Mouse (Mus musculus) limb, embryonic 14.5 days (tissue): ENCODE data around the gene Atp8b5. TPM values are rescaled to one million over a fixed set of nuclear protein-coding genes. Genes with fewer than 3 reads are reported as not detected.

ENCODE experiments used
- ATAC-seq: fragments of 200-750 bp; cut with Nextera tagmentation; 2 replicates; pipeline ENCODE4 v1.8.0; 2017; ENCODE audit warnings: low read depth, moderate number of reproducible peaks, moderate TSS enrichment; ENCODE audit not compliant: low FRiP score
- DNase-seq: peaks from one replicate; pipeline ENCODE4 v3.0.0-alpha.2; 2015; ENCODE audit warnings: low spot score
- H3K27ac ChIP-seq: fragments of 300-500 bp; sonication (generic); replicated peaks from 2 replicates; pipeline ENCODE4 v1.5.1; 2014; ENCODE audit warnings: low read depth, mild to moderate bottlenecking, low read length, moderate library complexity, mixed read lengths
- H3K27me3 ChIP-seq: fragments of 300-500 bp; sonication (generic); 2 replicates; pipeline ENCODE4 v1.6.1; 2014; ENCODE audit warnings: low read length, mixed read lengths; ENCODE audit not compliant: control insufficient read depth, insufficient read depth
- H3K36me3 ChIP-seq: fragments of 300-500 bp; sonication (generic); 2 replicates; pipeline ENCODE4 v1.6.1; 2014; ENCODE audit warnings: mild to moderate bottlenecking, low read length, moderate library complexity, mixed read lengths; ENCODE audit not compliant: control insufficient read depth, insufficient read depth
- H3K4me1 ChIP-seq: fragments of 300-500 bp; sonication (generic); 2 replicates; pipeline ENCODE4 v1.6.1; 2014; ENCODE audit warnings: antibody characterized with exemption, low read length, mixed read lengths; ENCODE audit not compliant: control insufficient read depth, insufficient read depth
- H3K4me2 ChIP-seq: fragments of 300-500 bp; sonication (generic); replicated peaks from 2 replicates; pipeline ENCODE4 v1.6.1; 2014; ENCODE audit warnings: low read depth, mild to moderate bottlenecking, low read length, moderate library complexity; ENCODE audit not compliant: severe bottlenecking
- H3K4me3 ChIP-seq: fragments of 300-500 bp; sonication (generic); replicated peaks from 2 replicates; pipeline ENCODE4 v1.5.1; 2014; ENCODE audit warnings: low read length
- H3K9ac ChIP-seq: fragments of 300-500 bp; sonication (generic); 2 replicates; pipeline ENCODE4 v1.6.1; 2014; ENCODE audit warnings: mild to moderate bottlenecking, low read depth, low read length, moderate library complexity; ENCODE audit not compliant: severe bottlenecking
- H3K9me3 ChIP-seq: fragments of 300-500 bp; sonication (generic); 2 replicates; pipeline ENCODE4 v1.6.1; 2016; ENCODE audit warnings: low read length; ENCODE audit not compliant: control insufficient read depth
- POLR2A ChIP-seq: fragments of 200-500 bp; IDR thresholded peaks from 2 replicates; pipeline ENCODE4 v1.8.0; 2012; ENCODE audit warnings: inconsistent platforms, mild to moderate bottlenecking, moderate library complexity, borderline replicate concordance; ENCODE audit not compliant: insufficient read depth, insufficient read length; ENCODE audit errors: extremely low read depth
- WGBS: fragments of 180-500 bp; shearing (Covaris S2); extraction: QIAGEN DNeasy Blood & Tissue Kit; methylation state at CpG from one replicate; pipeline ENCODE4 v1.1.7; 2014; 5-methylcytosine and 5-hydroxymethylcytosine counted together
- polyA plus RNA-seq, 2 experiments: library from polyadenylated mRNA; depleted of rRNA in 1 of 2; stranded (reverse) in 1 of 2; unstranded in 1 of 2; fragments of >200 nt; fragmentation: Nextera tagmentation in 1 of 2; extraction: Ambion mirVana in 1 of 2; gene quantifications; 2 replicates each; pipeline versions ENCODE4 v1.2.1 to v1.2.3; 2012 to 2014

The Atp8b5 gene
- polyA plus RNA-seq, 2 experiments: 0.52 to 1.3 TPM

DNA sequence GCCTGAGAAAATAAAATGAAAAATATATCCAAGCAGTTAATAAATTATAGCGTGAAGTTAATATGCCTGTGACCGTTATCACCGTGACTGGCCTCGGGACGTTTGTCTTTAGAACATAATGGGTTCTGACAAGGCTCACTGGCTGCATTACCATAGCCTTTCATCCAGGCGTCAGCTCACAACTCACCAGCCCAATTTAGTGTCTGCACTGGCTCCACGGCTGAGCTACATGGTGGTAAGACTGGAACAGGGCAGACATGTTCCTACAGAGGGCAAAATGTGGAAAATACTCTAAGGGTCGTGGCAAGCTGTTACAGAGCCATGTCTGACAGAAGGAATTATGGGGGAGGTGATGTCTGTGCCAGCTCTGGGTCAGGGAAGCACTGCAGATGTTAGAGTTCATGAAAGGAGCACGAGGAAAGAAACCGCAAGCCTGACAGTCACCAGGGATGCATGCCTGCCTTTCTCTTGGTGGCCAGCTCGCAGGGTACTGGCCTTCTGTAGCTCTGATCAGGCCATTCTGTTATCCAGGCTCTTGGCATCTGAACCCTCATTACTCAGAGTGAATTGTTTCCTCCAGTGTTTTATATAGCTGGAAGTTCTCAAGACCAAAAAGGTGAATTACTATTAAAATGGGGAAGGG, 42.9 kb downstream of the Atp8b5 start:
- H3K9me3 ChIP-seq: no peaks in the 10 kb centered on the region
- H3K36me3 ChIP-seq: no peaks in the 10 kb centered on the region
- TF ChIP-seq POLR2A: no peak
- no peak overlapping the region for H3K4me3 ChIP-seq
- 35% methylated on average over 11 of the region's 11 CpGs for WGBS
- ATAC-seq (no peak), DNase-seq (no peak)
- no peaks in the 10 kb centered on the region for H3K4me1 ChIP-seq
- H3K27me3 ChIP-seq: no peaks in the 10 kb centered on the region
- H3K4me2 ChIP-seq: no peak overlapping the region
- no peak overlapping the region for H3K9ac ChIP-seq
- H3K27ac ChIP-seq: no peak overlapping the region

DNA sequence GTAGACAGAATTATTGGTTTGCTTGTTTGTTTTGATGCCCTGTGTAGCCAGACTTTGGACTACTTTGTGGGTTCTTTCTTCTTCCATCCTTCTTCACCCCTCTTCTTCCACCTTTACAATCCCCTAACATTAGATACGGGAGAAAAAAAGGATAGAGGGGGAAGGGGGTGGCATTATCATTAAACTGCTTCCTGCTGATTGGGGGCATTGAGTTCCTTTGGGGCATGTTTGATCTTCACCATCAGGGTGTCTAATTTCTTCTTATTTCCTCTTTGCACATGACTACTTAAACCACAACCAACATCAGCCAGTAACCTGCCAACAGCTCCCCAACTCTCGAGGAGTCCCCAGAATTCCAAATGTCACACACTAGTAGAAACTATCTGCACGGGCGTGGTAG, 54.6 kb downstream of the Atp8b5 start:
- Histone ChIP-seq H3K9me3 (no peaks in the 10 kb centered on the region), H3K27ac (no peak overlapping the region), H3K27me3 (no peaks in the 10 kb centered on the region), H3K9ac (no peak overlapping the region), H3K4me2 (no peak overlapping the region), H3K4me3 (no peak overlapping the region), H3K4me1 (no peaks in the 10 kb centered on the region), H3K36me3 (no peaks in the 10 kb centered on the region)
- TF ChIP-seq POLR2A: no peak
- no peak for DNase-seq
- no peak for ATAC-seq
- WGBS: 78% methylated on average over 4 of the region's 4 CpGs

DNA sequence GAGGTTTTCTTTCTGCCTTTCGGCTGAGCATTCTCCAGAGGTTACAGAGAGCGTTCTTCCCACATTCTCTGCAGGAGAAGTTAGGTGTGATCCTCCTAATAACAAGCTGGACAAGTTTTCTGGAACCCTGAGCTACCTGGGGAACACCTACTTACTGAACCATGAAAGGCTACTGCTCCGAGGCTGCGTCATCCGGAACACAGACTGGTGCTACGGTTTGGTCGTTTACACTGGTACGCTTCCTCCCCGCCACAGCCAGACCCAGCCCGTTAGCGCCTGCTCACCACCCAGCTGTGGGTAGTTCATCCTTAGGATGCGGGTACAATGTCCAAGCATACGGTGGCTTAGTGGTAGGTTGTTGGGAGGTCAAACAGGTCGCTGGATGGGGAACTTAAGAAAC, 55.4 kb downstream of the Atp8b5 start:
- TF ChIP-seq POLR2A: no peak
- Histone ChIP-seq H3K27me3 (no peaks in the 10 kb centered on the region), H3K4me1 (no peaks in the 10 kb centered on the region), H3K27ac (no peak overlapping the region), H3K9ac (no peak overlapping the region), H3K9me3 (no peaks in the 10 kb centered on the region), H3K4me2 (no peak overlapping the region), H3K4me3 (no peak overlapping the region), H3K36me3 (no peaks in the 10 kb centered on the region)
- DNase-seq: no peak
- ATAC-seq: no peak
- WGBS: 86% methylated on average over 14 of the region's 14 CpGs

DNA sequence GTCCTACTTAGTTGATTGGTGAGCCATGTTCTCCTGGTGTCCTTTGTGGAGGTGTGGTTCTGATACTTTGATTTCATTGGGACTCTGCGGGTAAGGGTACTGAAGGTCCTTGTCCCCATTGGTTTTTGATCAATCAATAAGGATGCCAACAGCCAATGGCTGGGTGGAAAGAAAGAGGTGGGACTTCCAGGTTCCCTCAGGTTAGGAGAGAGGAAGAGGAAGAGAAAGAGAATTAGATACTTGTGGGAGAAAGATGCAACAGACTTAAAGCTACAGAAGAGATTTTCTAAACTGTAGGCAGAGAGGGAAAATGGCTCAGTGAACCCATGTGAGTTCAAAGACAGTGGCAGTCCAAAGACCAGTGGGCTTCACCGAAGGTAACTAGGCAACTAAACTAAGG, 60.2 kb downstream of the Atp8b5 start:
- DNase-seq: no peak
- Histone ChIP-seq H3K27me3 (no peaks in the 10 kb centered on the region), H3K36me3 (no peaks in the 10 kb centered on the region), H3K4me3 (no peak overlapping the region), H3K9me3 (no peaks in the 10 kb centered on the region), H3K9ac (no peak overlapping the region), H3K4me1 (no peaks in the 10 kb centered on the region), H3K27ac (no peak overlapping the region), H3K4me2 (no peak overlapping the region)
- ATAC-seq: no peak
- 96% methylated on average over 2 of the region's 2 CpGs for WGBS
- TF ChIP-seq POLR2A: no peak

DNA sequence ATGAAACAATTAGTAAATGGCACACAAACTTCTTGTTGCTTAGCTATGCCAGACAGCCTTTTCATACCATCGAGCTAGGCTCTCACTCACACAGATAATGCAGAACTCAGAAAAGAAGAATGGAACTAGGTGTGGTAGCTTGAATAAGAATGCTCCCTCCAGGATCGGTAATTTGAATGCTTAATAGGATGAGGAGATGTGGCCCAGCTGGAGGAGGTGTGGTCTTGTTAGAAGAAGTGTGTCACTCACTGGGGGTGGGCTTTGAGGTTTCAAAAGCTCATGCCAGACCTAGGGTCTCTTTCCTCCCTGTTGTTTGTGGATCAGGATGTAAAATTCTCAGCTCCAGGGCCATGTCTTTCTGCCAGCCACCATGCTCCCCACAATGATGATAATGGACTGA, 67.8 kb downstream of the Atp8b5 start:
- Histone ChIP-seq H3K27ac (no peak overlapping the region), H3K9me3 (no peaks in the 10 kb centered on the region), H3K9ac (no peak overlapping the region), H3K36me3 (no peaks in the 10 kb centered on the region), H3K4me2 (no peak overlapping the region), H3K4me3 (no peak overlapping the region), H3K27me3 (no peaks in the 10 kb centered on the region), H3K4me1 (no peaks in the 10 kb centered on the region)
- DNase-seq (no peak), ATAC-seq (no peak)
- TF ChIP-seq POLR2A: no peak
- 61% methylated on average over 2 of the region's 2 CpGs for WGBS

DNA sequence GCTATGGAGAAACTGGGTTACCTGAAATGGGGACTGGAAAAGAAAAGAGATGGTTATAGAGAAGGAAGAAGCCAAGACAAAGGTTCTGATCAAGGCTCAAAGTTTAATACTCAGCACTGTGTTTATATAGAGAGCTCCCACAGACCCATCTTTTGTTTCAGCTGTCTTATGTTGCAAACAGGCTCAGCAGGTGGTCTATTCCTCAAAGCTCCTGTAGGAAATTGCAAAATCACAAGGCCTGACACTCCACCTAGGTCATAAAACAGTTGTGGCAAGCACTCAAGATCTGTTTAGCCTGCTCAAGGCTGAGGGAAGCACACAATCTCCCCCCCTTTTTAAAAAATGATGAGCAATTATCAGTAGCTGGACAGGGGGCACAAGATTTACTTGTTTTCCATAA, 69.2 kb downstream of the Atp8b5 start:
- no peaks in the 10 kb centered on the region for H3K36me3 ChIP-seq
- no peaks in the 10 kb centered on the region for H3K4me1 ChIP-seq
- no peak overlapping the region for H3K9ac ChIP-seq
- no peak for ATAC-seq
- no peak overlapping the region for H3K4me3 ChIP-seq
- H3K27ac ChIP-seq: no peak overlapping the region
- DNase-seq: no peak
- H3K27me3 ChIP-seq: no peaks in the 10 kb centered on the region
- TF ChIP-seq POLR2A: no peak
- H3K4me2 ChIP-seq: no peak overlapping the region
- H3K9me3 ChIP-seq: no peaks in the 10 kb centered on the region
